Mouse (Mus musculus): ENCODE data around the gene Slit3.

Slit3 gene

DNA sequence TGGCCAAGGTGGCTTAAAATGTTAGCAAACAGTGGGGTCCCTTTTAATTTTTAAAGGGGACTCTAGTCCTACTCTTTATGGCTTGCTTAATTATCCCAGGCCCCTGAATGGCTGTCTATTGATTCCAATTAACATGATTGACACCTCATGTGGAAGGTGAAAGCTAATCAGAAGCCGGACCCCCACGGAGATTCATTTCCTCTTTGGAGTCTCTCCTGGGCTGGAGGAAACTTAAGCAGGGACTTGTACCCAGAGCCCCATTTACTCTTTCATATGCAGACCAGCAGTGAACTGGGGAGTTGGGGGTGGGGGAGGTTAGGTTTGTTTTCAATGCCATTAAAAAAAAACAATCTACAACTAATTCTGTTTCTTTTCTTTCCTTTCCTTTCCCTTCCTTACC lies 230.4 kb downstream of the Slit3 start:
- DNase-seq (ENCODE audit: low spot score), result no peak

DNA sequence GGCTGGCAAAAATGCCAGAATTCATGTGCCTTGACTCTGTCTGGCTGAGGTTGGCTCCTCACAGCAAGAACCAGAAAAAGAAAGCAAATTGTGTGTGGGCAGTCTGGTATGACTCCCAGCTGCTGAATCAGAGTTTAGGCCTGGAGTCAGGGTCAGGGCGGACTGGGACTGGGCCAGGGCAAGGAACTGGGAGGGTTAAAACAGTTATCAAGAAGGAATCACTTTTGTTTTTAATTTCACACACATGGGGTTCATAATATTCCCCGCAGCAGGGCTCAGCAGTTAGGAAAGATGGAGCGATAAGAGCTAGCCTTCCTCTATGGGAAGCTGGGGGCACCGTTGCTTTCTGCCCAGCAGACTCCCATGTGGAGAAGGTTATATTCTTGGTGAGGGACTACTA lies 234.8 kb downstream of the Slit3 start:
- DNase-seq (ENCODE audit: low spot score), result no peak

DNA sequence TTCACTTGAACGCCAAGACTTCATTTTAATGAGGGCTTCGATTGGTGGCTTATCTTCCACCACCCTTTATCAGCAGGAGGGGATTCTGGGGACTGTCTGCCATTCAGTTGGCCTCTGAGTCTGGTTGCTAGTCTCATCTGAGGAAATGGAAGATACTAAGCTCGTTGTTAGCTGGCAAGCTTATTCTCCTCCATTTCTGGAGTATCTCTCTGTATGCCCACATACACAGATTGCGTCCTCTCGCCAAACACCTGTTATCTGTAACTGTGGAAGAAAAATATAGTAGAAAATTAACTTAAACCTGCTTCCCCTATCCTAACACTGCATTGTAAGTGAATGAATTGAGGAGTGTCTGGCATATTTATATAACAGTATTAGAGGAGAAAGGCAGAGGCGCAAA lies 240.0 kb downstream of the Slit3 start:
- DNase-seq (ENCODE audit: low spot score), result no peak

DNA sequence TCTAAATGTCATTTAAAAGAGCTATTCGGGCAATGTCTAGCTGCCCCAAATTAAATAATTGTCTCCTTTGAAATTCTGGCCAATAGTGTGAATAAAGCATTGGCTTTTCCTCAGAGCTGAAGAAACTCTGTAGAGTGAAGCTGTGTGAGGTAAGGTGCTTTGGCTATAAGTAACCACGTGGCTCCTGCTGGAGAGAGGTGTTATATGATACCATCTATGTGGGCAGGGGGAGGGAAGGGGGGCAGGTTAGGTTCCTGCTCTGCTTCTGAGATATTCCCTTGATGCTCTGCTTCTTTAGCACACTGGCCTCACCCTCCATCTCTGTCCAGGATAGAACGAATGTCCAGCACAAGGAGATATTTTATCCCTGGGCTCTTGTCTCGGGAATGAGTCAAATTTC lies 242.0 kb downstream of the Slit3 start:
- no peak for DNase-seq (ENCODE audit: low spot score)

DNA sequence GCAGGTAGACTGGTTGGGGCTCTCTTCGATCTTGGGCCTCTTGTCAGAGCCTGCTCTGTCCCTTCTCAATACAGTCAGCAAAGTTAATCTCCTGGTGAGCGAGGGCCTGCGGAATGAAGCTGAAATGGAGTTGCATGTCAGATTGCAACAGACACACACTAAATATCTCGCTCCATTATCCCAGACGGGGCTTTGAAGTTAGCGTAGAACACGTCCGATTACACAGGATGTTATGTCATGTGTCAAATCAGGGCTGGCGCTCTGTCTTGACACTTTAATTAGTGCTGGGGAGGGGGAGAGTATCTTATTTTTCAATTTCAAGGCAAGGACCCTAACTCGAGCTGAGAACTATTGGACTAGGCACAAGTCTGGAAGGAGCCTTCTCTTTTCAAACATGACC lies 243.4 kb downstream of the Slit3 start:
- DNase-seq (ENCODE audit: low spot score), result no peak

DNA sequence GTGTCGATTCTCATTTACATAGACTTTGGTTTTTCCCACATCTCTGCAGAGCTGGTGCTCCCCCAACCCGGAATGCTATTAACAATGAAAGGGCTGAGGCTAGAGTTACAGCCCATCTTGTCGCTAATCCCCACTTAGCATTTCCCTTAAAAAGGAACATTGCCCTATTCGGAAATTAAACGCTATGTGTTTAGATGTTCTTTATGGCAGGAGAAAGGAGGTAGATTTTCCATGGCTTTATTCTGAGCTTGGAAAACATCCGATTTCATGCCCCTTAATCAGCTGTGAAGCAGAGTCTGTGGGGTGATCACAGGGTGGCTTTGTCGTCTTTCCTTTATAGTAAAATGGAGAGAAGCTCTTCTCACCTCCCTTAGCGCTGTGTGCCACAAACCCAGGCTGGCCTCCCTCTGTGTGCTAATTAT lies 244.5 kb downstream of the Slit3 start:
- DNase-seq (ENCODE audit: low spot score), result no peak

DNA sequence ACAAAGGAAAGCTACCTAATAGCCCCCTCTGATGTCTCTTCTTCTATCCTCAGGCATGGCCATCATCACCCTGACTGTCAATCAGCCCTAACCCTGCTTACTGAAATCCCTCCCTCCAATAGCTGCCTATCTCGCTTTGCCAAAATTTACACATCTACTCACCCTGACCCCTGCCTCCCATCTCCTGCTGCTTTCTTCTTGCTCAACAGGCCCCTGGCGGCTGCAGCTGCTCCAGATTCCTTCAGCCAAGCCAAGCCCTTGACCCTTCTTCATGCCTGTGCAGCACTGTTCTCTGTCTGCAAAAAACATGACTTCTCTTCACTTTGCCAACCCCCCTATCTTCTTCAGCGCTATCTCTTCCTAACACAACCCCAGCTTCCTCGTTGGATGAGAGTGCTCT lies 245.6 kb downstream of the Slit3 start:
- DNase-seq (ENCODE audit: low spot score), result no peak

DNA sequence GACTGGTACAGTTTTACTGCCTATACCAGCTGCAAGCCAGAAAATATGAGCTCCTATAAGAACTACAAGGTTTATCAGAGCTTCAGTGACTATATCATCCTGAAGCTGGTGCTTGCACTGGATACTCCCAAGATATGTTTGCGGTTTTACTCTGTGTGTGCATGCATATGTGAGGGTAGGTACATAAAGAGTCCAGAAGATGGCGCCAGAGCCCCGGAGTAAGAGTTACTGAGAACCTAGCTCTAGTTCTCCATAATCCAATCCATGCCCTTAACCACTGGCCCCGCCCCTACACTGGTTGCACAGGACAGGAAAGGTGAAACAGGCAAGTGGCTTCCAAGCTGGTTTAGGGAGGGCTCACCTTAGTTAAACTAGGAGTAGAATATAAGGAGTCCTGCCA lies 246.2 kb downstream of the Slit3 start:
- DNase-seq (ENCODE audit: low spot score), result no peak

DNA sequence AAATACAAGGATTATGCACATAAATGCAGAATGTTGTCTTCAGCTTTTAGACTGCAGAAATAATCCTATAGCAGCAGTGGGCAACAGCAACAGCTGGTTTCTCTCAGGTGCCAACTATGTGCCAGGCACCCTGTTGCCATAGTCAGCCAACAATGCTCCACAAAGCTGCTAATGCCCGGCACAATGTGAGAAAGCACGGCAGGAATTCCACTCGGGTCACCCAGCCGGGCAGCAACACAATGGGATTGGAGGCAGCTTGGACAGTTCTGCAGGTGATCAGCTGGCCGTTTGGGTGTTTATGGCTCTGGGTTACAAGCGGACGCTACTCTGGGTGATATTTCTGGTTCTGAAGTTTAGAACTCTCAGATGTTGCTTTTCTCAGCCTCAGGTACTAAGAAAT lies 248.9 kb downstream of the Slit3 start:
- no peak for DNase-seq (ENCODE audit: low spot score)

DNA sequence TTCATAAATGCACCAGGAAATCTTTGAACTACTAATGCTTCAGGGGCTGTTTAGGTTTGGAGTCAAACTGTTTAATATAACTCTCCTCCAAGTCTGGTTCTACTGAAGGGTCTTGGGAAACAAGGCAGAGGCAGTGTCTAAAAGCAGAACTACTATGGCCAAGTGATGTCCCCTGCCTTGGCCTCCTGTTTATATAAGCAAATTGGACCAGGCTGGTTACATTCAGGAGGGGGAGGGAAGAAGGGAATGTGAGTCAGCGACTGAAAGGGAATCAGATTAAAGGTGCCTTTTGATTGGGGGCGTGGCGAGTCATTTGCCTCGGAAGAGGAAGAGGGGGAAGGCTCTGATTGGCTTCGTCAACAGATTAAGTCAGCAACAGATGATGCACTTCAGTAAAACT lies 249.7 kb downstream of the Slit3 start:
- no peak for DNase-seq (ENCODE audit: low spot score)

DNA sequence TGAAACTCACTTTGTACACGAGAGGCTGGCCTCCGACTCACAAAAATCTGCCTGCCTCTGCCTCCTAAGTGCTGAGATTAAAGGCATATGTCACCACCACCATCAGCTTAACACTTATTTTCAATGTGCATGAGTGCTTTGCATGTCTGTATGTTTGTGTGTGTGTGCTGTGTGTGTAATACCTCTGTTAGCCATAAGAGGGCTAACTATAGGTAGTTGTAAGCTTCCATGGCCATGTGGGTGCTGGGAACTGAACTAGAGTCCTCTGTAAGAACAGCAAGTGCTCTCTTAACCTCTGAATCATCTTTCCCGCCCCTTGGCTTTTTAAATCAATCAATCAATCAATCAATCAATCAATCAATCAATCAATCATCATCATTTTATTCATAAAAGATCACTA lies 251.4 kb downstream of the Slit3 start:
- DNase-seq (ENCODE audit: low spot score), result no peak

DNA sequence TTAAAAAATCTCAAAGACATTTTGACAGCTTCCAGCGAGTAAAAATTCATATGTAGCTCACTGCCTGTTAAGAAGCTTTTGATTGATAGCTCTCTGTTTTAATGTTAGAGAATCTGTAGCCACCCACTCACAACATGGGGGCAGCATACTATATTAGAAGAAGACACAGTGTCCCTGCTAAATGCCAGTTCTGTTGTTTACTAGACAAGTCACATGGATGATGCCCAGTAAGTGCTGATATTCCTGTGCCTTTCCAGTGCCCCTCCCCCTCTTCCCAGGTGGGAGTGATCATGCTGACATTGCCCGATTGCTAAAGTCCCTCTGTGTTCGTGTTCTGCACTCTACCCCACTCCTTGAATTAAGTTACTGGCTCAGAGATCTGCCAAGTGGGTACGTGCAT lies 254.0 kb downstream of the Slit3 start:
- no peak for DNase-seq (ENCODE audit: low spot score)

DNA sequence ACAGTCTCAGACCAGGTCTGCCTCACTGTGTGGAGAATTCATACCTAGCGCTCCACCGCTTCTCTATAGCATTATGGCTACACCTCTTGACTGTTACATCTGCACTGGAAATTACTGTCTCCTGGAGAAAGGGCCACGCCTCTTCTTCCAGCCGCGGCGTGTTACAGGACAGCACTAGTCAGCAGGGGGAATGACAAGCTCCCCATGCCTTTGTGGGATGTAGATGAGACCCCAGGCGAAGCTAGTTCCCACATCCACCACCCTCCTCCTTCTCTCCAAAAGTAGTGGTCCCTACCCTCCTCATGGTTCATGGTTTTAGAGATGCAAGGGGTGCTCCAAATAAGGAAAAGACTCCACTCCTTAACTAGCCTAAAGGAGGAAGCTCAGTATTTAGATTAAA lies 257.8 kb downstream of the Slit3 start:
- DNase-seq (ENCODE audit: low spot score), result no peak

DNA sequence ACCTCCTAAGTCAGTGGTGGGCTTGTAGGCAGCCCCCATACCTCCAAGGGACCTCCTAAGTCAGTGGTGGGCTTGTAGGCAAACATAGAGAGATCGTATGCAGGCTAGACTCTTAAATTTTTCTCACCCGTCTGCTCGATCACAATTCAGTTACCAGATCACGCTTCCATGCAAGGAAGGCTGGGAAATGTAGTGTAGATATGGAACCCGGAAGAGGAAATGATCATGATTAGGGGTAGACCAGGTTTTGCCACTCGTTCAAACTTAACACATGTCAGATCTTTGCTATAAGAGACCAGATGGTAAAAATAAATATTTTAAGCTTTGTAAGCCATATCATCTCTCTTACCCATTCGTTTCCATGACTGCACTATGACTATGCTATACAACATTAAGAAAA lies 258.4 kb downstream of the Slit3 start:
- DNase-seq (ENCODE audit: low spot score), result no peak

DNA sequence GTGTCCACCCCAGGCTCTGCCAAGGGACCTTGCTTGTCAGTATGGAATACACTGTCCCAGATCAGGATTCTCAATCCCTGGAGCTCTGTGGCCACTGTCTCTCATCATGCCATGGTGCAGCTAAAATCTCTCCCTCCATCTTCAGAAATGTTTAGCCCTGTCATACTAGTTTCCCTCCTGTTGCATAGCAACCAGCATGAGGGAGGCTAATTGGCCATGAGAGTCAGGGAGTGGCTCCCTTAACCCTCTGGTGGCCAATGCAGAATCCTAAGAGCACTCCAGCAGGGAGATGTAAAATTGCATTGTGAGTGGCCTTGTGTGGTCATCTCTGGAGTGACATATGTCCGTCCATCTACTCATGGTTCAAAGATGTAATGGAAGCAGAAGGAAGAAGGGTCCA lies 259.7 kb downstream of the Slit3 start:
- no peak for DNase-seq (ENCODE audit: low spot score)

DNA sequence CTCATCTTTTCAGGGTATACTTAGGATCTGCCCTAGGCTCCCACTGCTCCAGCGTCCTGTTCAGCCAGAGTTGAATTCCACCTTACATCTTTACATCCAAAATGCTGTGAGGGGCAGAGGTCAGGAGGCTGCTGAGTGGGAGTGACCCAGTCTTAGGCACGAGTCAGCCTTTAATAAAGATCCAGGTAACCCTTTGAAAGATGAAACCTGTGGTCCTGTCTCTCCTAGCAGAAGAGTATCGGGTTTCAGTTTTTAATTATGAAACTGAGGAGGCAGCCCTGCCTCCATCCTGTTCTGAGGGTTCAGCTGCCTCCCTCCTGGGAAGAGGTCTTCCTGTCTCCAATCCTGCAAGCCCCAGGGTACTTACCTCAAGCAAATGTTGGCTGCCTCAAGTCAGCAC lies 264.4 kb downstream of the Slit3 start:
- no peak for DNase-seq (ENCODE audit: low spot score)

DNA sequence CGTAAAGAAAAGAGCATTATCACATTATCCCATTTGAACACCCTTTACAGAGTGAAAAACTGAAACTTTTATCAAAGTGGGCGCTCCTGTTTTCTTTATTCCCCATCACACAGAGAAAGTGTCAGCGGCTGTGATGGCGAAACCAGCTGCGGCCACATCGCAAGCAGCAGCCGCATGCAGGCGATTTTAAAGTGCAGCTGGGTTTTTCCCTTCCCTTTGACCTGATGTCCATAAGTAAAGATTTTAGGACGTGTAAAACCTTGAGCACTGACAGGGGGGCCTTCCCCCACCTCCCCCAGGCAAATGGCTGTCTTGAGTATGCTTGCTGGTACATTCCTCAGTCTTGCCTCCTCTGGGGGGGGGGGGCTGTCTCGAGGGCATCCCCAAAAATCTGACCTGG lies 266.8 kb downstream of the Slit3 start:
- DNase-seq (ENCODE audit: low spot score), result no peak

DNA sequence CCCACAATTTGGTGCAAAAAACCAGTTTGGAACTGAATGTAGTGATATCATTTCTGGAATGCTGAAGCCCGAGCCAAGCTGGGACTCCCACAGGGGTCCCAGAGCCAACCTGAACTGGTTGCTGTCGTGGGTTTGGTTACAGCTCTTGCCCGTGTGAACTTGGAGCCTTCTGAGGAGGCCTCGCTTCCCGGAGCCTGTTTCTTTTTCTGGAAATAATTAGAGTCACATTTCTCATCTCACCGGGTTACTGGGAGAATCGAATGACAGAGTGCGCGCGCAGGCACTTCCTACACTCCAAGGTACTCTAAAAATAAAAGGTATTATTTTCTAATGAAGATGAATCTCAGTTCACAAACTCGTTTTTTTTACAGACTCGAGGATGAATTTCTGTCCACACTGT lies 267.4 kb downstream of the Slit3 start:
- DNase-seq (ENCODE audit: low spot score), result no peak

DNA sequence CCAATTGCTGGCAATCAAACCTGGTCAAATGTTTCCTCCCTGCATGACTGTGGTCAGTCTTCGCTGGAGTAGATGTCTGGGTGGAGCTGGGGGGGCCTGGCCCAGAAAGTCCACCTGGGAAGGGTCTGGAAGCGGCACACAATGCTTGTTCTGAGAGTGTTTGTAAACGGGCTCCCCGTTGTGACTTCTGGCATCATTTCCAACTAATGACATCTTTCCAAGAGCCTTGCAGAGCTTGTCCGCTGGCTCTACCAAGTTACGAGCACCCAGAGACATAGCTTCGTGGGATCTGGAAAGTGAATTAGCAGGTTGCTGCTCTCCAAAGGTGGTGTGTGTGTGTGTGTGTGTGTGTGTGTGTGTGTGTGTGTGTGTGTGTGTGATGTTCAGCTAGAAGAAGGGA lies 268.3 kb downstream of the Slit3 start:
- DNase-seq (ENCODE audit: low spot score), result no peak

DNA sequence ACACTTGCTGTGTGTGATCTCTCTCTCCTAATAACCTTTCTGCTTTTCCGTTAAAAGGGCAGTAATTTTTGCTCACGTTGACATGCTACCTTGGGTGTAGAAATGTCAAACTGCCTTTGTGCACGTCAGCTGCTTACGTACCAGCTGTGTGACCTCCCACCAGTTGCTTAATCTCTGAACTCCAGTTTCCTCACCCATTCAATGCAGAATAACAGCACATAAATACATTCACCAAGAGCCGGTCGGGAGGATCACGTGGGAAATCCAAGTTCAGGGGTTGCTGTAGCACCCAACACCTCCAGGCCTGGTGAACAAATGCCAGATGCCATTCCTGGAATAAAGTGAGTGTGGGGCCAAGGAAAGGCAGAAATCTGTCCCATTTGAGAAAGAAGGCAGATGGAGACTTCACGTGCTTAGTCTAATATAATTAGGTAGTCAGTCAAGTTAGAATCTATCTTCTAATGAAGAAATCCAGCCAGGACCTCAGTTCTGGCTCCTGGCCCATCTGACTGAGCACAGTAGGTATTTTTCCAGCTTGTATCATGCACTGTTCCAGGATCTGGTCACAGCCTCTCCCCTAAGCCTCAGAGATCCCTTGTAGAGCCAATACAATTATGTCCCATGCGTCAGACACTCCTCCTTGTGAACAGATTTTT lies 268.9 kb downstream of the Slit3 start:
- DNase-seq (ENCODE audit: low spot score), result no peak

DNA sequence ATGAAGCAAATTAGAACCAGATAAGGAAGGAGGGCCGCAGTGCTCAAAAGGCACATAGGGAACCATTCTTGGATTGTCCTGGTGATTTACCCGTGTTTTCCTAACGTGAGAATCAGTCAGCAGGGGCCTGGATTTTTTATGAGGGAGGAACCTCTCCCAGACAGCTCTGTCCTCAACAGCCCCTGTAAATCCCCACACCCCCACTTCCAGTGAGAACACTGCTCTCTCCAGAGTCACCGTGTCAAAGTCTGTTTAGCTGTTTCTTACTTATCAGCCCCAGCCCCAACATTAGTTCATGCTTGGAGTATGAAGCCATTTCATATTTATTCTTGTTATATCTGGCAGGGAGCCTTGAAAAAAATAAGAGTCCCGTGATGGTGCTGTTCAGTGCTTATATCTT lies 272.8 kb downstream of the Slit3 start:
- DNase-seq (ENCODE audit: low spot score), result no peak

DNA sequence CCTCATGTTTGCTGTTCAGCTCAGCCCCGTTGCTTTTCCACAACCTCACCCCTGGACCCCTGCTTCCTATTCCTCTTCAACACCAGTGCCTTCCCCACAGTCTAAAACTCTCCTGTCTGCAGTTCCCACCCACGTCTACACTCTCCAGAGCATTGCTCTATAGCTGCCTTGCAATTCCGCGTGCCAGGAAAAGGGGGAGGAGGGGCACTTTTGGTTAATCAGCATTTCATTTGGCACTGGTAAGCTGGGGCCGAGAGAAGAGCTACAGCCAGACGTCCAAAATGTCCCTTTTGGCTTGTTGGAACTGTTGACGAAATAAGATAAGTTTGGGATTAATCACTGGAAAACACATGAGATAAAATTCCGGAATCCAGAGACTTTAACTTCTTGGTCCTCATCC lies 274.4 kb downstream of the Slit3 start:
- DNase-seq (ENCODE audit: low spot score), result no peak

DNA sequence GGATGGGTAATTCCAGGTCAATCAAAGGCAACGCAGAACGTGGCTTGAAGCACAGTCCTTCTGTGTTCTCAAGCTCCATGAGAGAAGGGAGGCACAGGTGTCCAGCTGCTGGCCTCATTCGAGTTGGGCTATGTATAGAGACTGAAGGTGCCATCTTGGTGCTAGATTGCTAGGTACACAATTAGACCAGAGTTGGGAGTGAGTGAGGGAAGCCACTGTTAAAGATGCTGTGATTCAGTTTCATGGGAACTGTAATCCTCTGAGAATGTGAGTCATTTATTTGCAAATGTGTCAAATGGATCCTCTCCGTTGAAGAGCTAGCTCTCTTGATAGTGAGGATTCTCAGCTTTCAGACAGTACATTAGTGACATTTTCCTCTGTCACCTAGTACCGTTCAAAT lies 277.3 kb downstream of the Slit3 start:
- DNase-seq (ENCODE audit: low spot score), result no peak

DNA sequence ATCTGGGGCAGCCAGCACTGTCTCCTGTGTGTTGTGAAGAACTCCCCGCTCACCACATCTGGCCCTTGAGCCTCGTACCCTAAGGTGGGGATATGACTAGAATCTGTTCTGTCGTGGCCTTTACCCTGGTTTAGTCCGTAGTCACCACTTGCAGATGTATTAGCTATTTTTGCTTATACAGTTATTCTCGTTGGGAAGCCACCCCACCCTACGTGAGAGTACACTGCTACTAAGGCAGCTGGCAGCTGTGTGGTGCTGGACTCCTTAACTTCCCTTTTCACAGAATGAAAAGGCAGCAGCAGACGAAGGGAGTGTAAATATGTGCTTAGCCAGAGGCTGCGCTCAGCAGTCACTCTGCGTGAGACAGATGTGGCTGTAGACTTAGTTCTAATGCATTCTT lies 282.5 kb downstream of the Slit3 start:
- DNase-seq (ENCODE audit: low spot score), result no peak

DNA sequence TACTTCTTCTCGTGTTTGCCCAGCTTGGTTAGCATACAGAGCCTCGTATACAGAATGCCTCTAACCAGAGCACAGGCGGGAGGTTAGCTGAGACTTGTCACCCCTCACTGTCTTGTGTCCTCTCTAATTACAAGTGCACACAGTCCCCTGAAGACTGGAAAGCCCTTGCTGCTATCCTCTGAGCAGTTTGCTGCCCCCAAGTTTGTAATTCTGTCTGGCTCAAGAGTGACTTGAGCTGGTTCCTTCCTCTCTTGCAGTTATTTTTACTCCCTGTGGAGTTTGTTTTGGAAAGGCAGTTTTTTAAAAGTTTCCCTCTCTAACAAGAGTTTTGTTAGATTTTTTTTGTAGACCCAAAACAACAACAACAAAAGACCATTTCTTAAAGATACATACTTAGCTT lies 285.0 kb downstream of the Slit3 start:
- no peak for DNase-seq (ENCODE audit: low spot score)
